Mouse (Mus musculus): Measurements from ENCODE around the gene Notch2.

Notch2 gene

GRCm38 (mm10) chr3:98157073-98157472 is 143.7 kb downstream of the Notch2 start:
- no peak for DNase-seq (ENCODE audit: low spot score)

DNA sequence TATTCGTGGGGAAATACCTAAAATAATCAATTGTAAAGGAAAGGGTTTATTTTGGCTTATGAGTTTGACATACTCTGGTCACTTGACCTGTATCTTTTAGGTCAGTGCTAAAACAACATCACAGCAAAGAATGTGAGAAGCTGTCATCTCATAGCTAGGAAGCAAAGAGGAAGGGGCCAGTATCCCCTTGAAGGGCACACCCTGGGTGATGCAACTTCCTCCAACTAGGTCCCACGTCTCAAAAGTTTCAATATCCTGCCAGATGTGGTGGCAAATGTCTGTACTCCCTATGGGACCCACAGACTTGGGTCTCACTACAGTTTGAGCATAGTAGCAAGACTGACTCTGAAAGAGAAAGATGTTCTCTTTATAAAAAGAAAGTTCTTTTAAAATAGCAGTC is 144.3 kb downstream of the Notch2 start:
- DNase-seq (ENCODE audit: low spot score): no peak

DNA sequence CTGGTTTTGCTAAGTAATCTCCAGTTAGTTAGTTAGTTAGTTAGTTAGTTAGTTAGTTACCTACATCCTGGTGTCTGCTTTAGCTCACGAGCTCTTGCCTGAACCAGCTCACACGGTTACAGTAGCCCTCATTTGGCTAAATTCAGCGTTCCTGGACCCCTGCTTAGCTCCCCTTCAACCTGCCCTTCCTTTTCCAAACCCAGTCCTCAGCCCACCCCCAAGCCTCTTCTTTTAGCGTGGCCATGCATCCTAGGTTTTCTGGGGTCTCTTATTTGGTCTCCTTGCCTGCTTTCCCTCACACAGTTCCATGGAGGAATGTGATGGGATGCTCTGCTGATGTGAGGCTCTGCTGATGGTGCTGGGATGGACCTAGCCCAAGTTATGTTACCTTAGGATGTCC is 145.3 kb downstream of the Notch2 start:
- DNase-seq (ENCODE audit: low spot score): no peak

DNA sequence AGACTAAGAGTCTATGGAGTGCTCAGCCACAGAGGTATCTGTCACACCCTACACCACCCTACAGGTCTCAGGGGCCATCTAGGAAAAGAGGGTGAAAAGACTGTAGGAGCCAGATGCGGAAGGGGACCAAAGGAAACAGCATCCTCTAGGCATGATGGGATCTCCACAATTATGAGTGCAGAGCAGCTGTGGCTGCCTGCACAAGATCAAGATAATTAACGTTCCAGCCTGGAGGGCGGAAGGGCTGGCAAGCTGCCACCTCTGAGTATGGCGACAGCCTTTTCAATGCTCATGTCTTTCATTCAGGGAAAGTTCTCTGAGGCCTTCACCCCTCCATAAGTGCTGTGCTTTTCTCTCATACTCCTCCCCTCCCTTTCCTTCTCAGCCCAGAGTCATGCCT is 146.0 kb downstream of the Notch2 start:
- DNase-seq (ENCODE audit: low spot score): no peak

GRCm38 (mm10) chr3:98160330-98160729 is 147.0 kb downstream of the Notch2 start, which contains the start of gene Adam30:
TSS of gene Adam30 (plus strand) at chr3:98160630.
- DNase-seq (ENCODE audit: low spot score): peak; percentile 19

GRCm38 (mm10) chr3:98178340-98178739 is 165.0 kb downstream of the Notch2 start:
- DNase-seq (ENCODE audit: low spot score): no peak

- peak; percentile 23 for DNase-seq (ENCODE audit: low spot score)
Measured at GRCm38 (mm10) chr3:98180805-98181204, 167.5 kb downstream of the Notch2 start.

DNA sequence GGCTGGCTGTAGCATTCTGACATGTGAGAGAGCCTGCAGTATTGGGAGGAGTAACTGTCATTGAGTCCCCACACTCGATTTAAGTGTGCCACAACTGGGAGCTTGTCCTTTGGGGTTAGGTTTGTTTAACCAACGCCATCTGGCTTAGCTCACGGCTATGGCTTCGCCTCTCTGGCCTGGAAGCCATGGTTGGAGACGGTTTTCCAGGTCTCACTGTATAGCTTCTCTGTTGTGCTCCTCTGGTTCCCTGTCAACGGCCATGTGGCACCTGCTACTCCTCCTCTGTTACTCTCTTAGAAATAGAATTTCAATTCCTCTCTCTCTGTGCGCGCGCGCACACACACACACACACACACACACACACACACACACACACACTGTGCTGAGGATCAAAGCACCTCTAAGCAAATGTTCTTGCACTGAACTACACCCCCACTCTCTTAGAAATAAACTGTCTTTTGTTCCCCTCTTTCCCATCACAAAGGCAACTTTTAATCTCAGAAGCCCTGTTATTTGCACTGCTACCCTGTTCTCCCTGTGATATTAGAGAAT is 171.9 kb downstream of the Notch2 start:
- no peak for DNase-seq (ENCODE audit: low spot score)

GRCm38 (mm10) chr3:98187777-98188176 is 174.4 kb downstream of the Notch2 start:
- DNase-seq (ENCODE audit: low spot score): no peak

DNA sequence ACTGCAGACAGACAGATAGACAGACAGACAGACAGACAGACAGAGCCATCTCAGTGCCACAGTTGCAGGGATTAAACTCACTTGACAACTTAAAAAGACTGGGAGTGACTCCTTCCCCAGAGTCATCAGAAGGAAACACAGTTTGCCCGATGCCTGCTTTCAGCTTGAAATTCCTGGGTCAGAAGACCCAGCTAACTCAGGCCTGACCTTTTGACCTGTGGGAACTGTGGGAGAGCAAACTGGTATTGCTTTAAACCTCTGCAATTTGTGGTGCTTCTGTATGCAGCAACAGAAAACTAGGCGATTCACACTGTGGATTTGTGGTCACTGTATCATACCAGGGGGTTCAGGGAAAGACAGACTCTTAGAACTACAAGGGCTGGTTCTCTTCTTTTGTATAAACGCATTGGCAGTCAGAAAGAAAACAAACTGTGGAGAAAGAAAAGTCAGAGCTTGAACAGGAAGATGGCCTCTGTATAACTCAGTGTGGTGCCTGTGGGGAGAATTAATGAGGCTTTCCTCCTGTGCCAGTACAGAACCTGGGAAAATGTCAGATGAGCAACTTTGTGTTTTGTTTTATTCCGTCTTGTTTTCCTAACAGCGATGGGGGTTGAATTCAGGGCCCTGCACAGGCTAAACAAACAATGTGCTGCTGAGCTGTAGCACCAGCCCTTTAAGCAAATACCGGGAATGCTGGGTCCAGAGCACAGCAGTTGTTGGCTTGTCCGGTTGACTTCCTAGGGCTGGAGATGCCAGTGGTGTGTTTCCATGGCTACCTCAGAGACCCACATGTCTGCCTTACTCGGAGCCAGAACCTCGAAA is 184.6 kb downstream of the Notch2 start:
- DNase-seq (ENCODE audit: low spot score): no peak

GRCm38 (mm10) chr3:98199747-98200146 is 186.4 kb downstream of the Notch2 start:
- no peak for DNase-seq (ENCODE audit: low spot score)
